Mouse (Mus musculus) v-Abl transformed pro-B cells (cell line): ENCODE data around the gene Kat6b.

Experiments
- in situ Hi-C, 2 experiments: fragments of 400-800 bp; cut with MboI; formaldehyde crosslinking; loops; one replicate each; pipeline ENCODE4 v1.15.1; 2025; ENCODE audit not compliant: unreplicated experiment in 2 of 2

Gene Kat6b

DNA sequence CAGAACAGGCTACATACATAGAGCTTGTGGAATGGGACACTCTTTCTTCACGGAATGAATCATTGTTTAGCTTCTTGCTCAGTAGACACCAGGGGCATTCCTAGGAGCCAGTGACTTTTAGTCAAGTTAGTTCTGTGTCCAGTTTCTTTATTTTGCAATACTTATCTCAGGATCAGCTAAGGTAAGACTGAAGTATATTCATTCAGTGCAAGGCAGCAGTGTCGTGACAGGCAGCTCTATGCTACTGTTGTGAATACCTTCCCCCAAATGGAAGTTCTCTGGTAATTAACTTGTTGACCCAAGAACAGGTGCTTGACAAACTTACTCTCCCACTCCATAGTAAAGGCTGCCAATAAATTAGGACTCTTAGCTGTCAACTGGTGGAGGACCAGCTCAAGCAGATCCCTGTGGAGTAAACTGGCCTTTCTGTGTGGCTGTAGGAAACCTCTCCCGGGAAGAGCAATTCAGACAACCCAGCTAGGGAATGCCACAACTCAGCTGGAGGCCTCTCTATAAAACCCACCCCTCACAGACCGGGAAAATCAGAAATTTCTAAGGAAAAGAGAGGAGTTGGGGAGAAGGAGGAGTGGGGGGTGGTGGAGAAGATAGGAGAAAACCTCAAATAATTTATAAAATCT is 105.4 kb downstream of the Kat6b start:
- in situ Hi-C loops = no loop called here

DNA sequence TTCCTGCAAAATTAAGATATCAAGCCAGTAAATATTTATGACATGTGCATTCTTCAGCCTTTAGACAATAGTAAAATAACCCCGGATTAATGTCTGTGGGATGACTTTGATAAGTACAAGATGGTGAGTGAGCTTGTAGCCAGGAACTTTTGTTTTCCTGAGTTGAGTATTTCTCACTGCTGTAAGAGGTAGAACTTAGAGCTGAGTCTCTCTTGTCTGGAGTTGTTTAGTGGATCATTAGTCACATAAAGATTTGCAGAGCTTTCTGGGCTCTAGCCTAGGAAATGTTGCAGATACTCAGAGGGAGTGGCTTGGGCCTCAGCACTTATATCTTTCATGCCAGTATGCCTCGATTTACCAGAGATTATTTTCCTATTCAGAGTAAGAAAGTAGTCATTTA is 106.7 kb downstream of the Kat6b start:
- in situ Hi-C loops = no loop called here

DNA sequence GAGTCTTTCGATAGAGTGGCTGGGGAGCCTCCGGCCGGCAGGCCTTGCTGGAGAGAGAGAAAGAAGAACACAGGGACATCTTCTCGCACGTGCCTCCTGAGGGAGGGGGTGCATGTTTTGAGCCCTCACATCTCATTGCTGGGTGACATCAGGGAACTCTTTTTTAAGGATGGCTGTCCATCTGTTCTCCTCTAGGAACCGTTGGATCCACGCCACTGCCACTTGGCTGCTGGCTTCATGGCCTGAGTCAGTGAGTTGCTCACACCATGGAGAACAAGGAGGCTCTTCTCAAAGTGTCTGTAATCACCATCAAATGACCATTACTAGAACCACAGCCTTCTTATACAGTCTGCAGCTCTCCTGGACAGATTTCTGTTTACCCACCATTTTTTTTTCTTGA is 108.4 kb downstream of the Kat6b start:
- in situ Hi-C loops = no loop called here

DNA sequence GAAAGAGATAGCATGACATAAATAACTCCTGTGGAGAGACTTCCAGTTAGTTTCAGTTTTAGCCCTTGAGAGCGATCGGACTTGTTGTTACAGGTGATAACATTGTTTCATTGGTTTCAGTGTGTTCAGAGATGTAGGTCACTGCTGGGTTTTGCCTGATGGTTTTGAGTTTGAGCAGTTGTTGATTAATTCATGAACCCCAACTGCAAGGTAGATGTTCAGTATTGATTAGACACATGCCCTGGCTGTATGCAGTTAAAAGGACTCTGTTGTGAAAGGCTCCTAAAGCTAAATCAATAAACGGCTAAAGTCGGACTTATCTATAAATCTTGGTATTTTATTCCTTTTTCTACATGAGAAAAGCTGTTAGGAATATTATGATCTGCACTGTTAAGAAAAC is 109.0 kb downstream of the Kat6b start:
- in situ Hi-C loops = no loop called here

DNA sequence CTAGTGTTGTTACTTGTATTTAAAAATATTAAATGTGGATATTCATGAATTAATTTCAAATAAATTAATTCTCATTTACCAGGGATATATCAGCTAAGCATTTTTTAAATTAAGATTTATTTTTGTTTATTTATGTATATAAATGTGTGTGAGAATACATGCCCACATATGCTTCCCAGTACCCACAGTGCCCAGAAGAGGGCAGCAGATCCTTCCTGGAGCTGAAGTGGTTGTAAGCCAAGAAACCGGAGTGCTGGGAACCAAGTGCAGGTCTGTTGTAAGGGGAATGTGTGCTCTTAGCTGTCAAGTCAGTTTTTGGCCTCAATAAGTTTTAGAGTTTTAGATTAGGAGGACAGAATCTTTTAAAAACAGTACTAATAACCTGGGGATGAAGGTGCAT is 110.9 kb downstream of the Kat6b start:
- in situ Hi-C loops = no loop called here

DNA sequence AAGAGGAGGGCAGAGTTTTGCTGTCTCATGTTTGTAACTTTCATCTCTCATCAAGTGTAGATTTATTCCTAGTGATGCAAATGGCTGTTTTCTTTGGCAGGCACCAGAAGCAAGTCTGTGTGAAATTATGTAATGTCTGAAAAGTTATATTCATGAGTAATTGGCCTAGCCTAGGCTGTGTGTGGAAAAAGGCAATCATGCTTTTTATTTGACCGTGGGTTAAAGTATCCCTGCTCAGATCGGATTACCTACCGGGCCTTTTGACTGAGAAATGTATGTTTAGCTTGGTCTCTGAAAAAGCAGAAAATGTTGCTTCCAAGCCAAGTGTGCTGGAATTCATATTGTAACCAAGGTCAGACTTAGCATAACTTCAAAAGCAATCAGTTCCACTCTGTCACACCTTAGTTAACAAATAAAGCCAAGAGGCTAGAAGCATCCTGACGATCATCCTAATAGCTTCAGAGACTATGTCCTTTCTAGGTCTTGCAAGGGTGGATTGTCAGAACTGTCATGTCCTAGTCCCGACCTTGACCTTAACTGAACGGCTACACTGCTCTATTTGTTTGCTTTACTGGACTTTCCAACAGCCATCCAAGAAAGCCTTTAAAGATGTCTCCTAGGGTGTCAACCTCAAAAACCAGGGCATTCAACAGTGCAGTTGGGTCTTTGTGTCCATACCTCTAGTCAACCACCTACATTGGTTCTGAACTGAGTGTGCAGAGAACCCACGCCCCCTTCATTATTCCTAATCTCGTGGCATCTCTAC is 111.9 kb downstream of the Kat6b start:
- in situ Hi-C loops = no loop called here

GRCm38 (mm10) chr14:21599446-21600173 is 118.4 kb downstream of the Kat6b start:
- in situ Hi-C loops = no loop called here

GRCm38 (mm10) chr14:21600174-21600566 is 118.9 kb downstream of the Kat6b start:
- in situ Hi-C loops = no loop called here

DNA sequence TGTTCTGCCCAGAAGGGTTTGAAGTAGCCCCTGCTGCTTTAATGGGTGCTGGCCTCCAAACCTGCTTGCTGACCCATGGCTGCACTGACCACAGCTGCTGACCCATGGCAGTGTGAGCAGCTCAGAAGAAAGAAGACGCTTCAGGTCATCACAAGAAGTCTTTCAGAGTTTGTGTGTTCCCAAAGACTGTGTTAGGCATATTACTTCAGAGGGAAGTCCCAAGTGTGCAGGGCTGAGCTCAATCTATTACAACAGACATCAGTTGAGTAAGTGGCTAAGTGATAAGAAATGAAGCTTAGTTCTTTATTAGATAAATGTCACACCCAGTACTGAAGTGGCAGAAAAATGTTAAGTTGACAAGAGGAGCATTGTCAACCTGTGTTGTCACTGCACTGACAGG is 119.4 kb downstream of the Kat6b start:
- in situ Hi-C loops = no loop called here

DNA sequence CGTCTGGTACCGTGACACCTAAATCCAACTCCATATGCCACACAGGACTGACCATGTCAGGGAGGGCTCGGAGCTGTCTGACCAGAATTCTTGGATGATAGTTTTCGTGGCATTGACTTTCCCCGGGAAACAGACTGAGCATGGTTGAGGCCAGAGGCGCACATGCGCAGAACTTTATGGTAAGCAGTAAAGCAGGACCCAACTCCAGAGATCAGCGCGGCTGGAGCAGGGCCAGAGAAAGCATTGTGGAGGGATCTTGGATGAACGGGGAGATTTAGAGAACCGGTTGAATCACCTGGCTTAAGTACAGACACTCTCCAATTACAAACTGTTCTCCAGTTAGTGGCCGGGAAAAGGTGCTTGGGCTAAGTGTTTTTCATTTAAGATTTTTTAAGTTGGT is 120.9 kb downstream of the Kat6b start:
- in situ Hi-C loops = no loop called here

DNA sequence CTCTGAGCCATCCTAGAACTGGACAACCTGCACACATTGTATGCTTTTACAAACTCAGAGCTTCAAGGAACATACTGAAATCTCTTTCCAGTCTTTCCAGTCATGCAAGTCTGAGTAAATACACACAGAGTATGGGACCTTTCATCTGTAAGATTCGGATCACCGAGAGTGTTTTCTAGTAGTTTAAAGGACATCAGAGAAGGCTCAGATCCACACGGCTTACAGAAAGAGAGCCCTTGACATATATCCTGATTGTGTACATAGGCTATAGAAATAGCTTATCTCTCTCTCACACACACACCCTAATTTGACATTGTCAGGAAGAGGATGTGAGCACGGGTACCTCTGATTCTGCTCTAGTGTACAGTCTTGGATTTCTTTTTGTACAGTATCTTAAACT is 121.7 kb downstream of the Kat6b start:
- in situ Hi-C loops = no loop called here

DNA sequence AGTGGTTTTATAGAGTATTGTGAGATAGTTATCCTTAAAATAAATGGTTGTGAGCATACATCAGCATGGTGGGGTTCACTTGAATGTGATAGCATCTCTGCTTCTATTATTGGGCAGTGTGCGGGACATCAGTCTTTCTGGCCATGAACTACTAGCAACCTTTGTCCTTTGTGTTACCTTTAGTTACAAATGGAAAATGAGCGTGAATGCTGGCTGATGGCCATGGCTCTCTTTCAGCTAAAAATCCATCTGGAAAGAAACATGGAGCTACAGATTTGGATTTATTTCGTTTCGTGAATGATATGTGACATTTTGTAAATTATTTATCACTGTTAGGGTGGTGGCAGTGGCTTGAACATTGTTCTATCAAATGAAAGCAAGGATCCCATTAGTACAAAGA is 126.5 kb downstream of the Kat6b start:
- in situ Hi-C loops = loop anchor here in 1 of 2 experiments (5.0 kb wide), 1 partner anchor 465 kb away; no protein-coding TSS in a partner anchor

DNA sequence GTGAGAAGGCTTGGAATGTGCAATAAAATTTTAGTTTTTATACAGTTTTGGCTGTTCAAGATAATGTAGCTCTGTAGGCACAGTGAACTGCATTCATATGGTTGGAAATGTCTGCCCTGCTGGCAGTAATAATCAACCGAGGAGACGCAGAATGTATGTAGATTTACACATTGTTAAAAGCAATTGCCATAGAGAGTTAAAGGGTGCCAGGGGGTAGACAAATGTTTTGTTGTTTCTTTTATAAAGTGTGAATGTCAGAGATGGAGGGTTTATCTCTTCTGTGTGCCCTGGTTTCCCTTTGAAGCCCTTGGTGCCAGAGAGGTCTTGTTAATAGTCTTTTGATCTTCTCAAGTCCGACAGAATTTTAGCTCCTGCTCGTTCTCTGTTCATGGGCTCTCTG is 127.7 kb downstream of the Kat6b start:
- in situ Hi-C loops = loop anchor here in 1 of 2 experiments (5.0 kb wide), 1 partner anchor 467 kb away; no protein-coding TSS in a partner anchor

GRCm38 (mm10) chr14:21610224-21610623 is 129.0 kb downstream of the Kat6b start:
- in situ Hi-C loops = loop anchor here (5.0 to 10.0 kb wide), 3 partner anchors 125 to 468 kb away; no protein-coding TSS in a partner anchor

DNA sequence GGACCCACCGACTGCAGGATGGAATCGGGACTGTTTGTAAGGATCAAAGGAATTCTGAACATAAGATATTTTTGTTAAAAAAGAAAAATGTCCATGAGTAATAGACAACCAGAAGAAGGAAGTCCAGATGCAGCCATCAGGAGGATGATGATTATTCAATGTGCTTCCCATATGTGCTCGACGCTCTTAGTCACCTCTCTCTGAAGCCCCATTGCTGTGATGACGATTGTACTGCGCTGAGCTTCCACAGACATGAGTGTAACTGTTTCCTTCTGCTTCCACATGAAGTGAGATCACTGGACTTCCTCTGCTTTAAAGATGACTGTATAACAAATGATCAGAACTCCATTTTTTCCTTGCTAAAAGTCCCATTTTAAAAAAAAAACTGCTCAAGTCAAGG is 131.8 kb downstream of the Kat6b start:
- in situ Hi-C loops = loop anchor here (5.0 to 10.0 kb wide), 3 partner anchors 122 to 471 kb away; no protein-coding TSS in a partner anchor

GRCm38 (mm10) chr14:21614103-21614502 is 132.9 kb downstream of the Kat6b start:
- in situ Hi-C loops = loop anchor here (5.0 to 10.0 kb wide), 3 partner anchors 121 to 472 kb away; no protein-coding TSS in a partner anchor

GRCm38 (mm10) chr14:21615853-21616252 is 134.6 kb downstream of the Kat6b start:
- in situ Hi-C loops = loop anchor here (10.0 kb wide), 2 partner anchors 119 to 321 kb away; no protein-coding TSS in a partner anchor

GRCm38 (mm10) chr14:21617221-21617980 is 136.2 kb downstream of the Kat6b start:
- in situ Hi-C loops = loop anchor here (10.0 kb wide), 2 partner anchors 117 to 323 kb away; no protein-coding TSS in a partner anchor

DNA sequence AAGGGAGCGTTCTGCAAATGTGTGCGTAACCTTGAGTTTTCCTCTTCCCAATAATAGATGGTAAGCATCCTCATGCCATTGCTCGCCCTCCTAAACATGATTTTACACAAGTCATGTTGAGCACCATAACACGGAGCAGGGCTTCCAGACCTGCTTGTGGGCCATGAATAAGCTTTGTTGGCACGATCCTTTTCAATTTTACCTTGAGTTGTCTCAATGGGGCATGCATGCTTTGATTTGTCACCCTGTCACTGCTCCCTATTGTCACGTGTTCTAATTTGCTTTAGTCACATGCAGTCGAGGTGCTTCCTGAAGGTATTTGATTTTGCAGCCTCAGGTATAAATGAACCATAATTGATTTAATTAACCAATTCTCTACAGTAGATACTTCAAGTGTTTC is 138.7 kb downstream of the Kat6b start:
- in situ Hi-C loops = loop anchor here (10.0 kb wide), 2 partner anchors 115 to 325 kb away; no protein-coding TSS in a partner anchor

- in situ Hi-C loops = no loop called here
Observed at GRCm38 (mm10) chr14:21625946-21626345, 144.7 kb downstream of the Kat6b start.
